Mouse (Mus musculus) kidney, adult 9 months (tissue): ENCODE measurements around the gene Arid1b.

Source experiments
- DNase-seq: peaks from one replicate; pipeline ENCODE4 v3.0.0; 2022

Arid1b gene

GRCm38 (mm10) chr17:5218955-5219557 lies 224.9 kb downstream of the Arid1b start:
- no peak for DNase-seq

DNA sequence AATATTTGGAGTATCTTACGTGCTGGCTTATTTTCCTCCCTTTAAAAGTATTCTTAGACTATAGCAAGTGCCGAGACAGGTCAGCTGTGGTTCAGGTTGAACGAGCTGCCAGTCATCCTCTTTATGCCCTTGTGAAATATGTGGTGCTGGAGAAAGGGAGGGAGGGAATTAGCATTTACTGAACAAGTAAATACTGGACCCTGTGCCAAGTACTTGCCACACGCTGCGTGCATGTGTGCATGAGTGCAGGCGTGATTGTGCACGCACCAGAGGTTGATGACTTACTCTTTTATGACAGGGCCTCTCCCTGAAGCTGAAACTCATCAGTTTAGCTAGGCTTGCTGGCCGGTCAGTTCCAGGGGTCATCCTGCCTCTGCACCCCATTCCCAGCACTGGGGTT lies 226.9 kb downstream of the Arid1b start:
- DNase-seq = peak; percentile 58

DNA sequence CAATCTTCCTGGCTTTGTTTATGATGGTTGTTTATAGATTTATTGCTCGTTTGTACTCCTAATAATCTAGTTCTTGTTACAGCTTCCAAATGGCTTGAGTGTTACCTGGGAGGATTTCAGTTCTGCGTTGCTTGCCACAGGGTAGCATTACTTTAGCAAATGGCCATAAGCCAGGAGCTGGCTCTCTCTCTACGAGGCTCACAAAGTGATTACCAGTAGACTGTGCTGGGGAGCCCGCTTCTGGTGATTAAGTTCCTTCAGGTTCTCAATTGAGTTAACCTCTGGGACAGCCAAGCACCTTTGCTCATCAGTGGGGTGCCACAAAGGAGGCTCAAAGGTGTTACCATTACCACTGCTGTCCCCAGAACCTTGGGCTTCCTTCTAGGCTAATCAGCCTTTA lies 227.4 kb downstream of the Arid1b start:
- DNase-seq = no peak

DNA sequence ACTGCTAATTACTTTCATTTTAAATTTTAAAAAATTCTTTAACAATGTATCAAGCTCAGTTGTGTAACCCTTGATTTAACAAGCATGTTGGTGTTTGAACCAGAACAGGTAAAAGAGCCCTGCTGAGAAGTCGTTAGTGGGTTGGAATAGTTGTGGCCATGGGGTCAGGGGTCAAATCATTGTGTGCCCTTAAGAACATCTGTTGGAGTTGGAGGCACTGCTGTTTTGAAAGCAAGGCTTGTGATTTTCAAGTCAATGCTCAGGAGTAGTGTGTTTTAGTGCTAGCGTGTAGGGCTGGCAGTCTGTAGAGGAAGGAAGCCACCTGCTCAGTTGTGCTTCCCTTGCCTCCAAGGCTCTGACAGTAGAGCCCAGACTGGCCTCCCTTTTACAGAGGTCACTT lies 228.7 kb downstream of the Arid1b start:
- no peak for DNase-seq

- DNase-seq = no peak
Observed at GRCm38 (mm10) chr17:5224932-5225331, 230.8 kb downstream of the Arid1b start.

- DNase-seq = peak; percentile 72
Observed at GRCm38 (mm10) chr17:5227136-5227535, 233.0 kb downstream of the Arid1b start.

DNA sequence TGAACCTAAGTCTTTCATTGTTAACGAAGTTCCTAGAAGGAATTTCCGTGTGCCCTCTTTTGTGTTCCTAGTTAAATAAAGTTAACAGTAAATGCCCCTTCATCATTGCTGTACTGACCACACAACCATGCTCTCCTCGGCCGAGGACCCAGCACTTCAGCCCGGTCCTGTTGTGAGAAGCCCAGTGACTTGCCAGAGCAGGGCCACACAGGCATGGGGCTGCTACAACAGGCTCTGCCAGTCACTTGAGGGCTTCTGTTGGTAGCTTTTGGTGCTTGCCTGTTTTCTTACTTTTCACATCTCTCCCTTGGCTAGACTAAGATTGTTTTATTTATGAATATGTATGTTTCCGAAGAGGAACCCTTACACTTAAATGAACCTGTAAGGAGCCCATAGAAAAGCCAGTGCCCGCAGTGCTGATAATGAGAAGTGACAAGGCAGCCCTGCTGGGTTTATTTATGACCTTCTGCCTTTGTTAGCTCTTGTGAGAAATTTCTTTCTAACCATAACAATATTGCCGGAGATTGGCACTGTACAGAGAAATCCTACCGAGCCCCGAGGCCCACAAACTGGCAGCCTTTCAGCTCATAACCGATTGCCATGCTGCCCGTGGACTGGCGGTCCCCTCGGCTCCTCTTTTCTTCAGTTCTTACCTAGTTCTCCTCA lies 234.0 kb downstream of the Arid1b start:
- DNase-seq = no peak

GRCm38 (mm10) chr17:5228616-5229250 lies 234.6 kb downstream of the Arid1b start:
- DNase-seq = no peak

DNA sequence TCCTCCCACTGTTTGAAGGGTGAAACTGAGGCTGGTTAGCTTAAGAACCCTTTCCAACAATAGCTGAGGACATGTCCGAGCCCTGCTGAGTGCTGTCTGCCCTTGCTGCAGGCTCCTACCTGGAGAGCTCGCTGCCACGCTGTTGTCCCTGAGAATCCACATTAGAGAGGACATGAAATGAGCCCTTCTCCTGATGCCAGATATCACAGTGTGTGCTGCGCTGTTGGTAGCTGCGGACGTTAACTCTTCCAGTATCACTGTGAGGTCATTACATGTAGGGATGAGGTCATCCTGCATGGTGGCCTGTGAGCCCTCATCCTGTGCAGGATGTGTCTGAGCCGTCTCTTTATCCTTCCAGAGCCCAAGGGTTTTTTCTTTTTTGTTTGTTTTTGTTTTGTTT lies 235.9 kb downstream of the Arid1b start:
- no peak for DNase-seq

DNA sequence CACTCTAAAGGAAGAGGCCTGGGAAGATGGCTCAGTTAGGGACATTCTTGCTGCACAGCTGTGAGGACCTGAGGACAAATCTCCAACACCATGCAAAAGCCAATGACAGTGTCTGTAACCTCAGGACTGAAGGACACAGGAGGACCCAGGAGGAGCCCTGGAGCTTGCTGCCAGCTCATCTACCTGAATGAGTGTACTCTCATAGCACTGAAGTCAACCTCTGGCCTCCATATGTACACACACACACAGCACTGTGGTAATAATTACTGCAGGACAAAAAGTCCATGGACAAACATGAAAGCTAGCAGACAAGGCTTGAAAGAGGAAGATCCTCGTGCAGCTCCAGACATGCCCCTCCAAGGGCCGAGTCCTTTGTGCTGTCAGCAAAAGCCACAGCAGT lies 238.0 kb downstream of the Arid1b start:
- DNase-seq = no peak

- DNase-seq = no peak
Observed at GRCm38 (mm10) chr17:5233991-5234390, 239.9 kb downstream of the Arid1b start.

GRCm38 (mm10) chr17:5235057-5235456 lies 240.9 kb downstream of the Arid1b start:
- DNase-seq = peak; percentile 40

GRCm38 (mm10) chr17:5237765-5238164 lies 243.6 kb downstream of the Arid1b start:
- no peak for DNase-seq

- no peak for DNase-seq
Observed at GRCm38 (mm10) chr17:5238387-5239245, 244.5 kb downstream of the Arid1b start.

DNA sequence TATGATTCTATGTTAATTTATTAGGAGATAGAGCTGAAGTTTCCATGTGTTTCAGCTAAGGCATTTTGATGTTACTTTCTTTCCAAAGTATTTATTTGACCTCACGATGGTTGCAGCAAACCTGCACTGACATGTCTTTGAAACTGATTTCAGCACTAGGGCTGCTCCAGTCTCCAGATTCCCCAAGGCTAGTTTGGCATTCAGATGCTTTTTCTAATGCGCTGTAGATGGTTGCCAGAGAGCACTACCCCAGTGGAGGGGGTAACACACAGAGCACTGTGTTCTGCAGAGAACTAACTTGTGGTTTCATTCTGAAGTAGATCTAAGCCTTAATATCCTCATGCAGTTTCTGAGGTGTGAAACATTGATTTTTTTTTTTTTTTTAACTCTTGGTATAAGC lies 250.4 kb downstream of the Arid1b start:
- DNase-seq = no peak

GRCm38 (mm10) chr17:5246688-5247087 lies 252.6 kb downstream of the Arid1b start:
- peak; percentile 54 for DNase-seq

DNA sequence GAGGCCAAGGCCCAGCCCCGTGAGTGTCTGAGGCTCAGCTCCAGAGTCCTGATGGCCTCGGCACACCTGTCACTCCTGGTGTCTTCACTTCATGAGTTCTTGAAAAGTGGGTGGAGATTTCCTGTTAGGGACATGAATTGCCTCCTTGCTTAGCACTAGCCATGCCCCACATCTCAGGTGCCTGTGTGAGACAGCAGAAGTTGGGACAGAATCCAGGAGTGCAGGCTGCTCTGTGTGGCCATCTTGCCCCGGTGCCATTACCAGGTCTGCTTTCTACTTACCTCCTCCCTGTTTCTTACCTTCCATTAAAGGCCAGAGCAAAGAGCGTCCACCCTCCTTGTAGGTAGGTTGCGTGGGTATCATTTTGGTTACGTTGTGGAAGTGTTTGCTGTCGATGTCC lies 253.1 kb downstream of the Arid1b start:
- DNase-seq = no peak

- DNase-seq = no peak
Observed at GRCm38 (mm10) chr17:5247737-5248136, 253.6 kb downstream of the Arid1b start.

DNA sequence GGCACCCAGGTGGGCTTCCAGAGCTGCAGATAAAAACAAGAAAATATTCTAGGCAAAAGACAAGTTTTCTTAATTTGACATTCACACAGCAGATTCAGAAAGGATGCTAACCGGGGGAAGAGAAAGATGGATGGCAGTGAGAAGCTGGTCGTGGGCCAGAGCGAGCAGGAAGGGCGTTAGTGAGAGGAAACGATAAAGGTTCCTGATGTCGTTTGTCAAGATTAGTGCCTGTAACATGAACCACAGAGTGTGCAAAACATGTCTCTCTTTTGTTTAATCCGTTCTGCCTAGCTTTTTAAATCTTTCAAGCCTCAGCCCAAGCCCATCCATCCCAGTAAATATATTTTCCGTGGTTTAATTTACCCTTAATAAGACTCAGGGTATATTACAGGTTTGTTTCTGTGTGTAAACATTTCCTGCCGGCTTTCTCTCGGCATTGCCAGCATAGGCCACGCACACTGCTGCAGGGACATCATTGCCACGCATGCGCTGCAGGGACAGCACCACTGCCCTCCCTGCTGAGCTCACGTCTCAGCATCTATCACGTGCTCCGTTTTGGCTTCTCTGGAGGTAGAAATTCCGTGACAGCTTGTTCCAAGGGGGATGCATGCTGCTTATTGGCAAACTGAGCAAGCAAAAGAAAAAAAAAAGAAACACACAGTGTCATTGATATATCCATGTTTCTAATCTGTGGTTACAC lies 255.0 kb downstream of the Arid1b start:
- peak; percentile 38 for DNase-seq

- no peak for DNase-seq
Observed at GRCm38 (mm10) chr17:5249681-5250180, 255.6 kb downstream of the Arid1b start.

DNA sequence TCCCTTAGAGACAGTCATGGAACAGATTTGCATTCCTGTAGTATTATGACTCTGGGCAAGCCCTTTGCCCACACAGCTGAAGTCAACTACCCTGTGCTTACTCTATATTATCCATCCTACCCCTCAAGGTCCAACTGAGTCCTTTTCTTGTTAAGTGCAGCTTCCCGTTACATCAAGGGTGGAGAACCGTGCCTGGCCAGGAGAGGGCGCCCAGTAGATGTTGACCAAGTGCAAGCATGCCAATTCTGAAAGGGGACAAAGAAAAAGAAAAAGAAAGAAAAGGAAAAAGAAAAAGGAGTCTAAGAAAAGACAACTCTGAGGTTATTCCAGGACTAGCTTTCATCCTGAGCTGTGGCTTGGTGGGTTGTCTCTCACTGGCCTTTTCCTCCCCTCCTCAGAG lies 258.3 kb downstream of the Arid1b start:
- DNase-seq = peak; percentile 76
